Mouse (Mus musculus): ENCODE results near the gene 1500009C09Rik. TPM values are rescaled to one million over a fixed set of nuclear protein-coding genes. Genes with fewer than 3 reads are reported as not detected.
A peak's percentile ranks its signal among the peaks of the same experiment; 100 is the strongest.

1500009C09Rik gene
- total and polyA plus RNA-seq, 3 experiments: not detected

- Histone ChIP-seq H3K27me3 (replicated peaks) (no peaks in the 10 kb centered on the region), H3K4me1 (ENCODE audit: control insufficient read depth in 1 of 2, insufficient read depth in 2 of 2) (peaks cover 8 to 41% of the 10 kb centered on the region in 2 experiments; a peak in 3 of 4 replicates), H3K36me3 (replicated peaks in 1 of 2; ENCODE audit: control insufficient read depth in 1 of 2, insufficient read depth in 1 of 2, low read length in 1 of 2) (peaks cover 89 to 99% of the 10 kb centered on the region in 2 experiments), H3K9me3 (replicated peaks; ENCODE audit: low read length) (peaks cover 9% of the 10 kb centered on the region), H3K27ac (ENCODE audit: insufficient read depth, low read depth) (no peak overlapping the region), H3K4me2 (ENCODE audit: insufficient read depth, low read depth, poor library complexity, severe bottlenecking) (no peak overlapping the region), H3K79me2 (replicated peaks; ENCODE audit: control insufficient read depth, extremely low read depth, insufficient read depth, poor library complexity, severe bottlenecking) (peaks cover 10% of the 10 kb centered on the region; the same call in 1 of the 2 replicates), H3K9ac (ENCODE audit: insufficient read depth, low read depth) (no peak overlapping the region), H3K4me3 (replicated peaks in 1 of 3; ENCODE audit: low read depth in 2 of 3, low read length in 2 of 3, poor library complexity in 1 of 3) (no peak overlapping the region)
- no peak for DNase-seq (ENCODE audit: extremely low read depth)
- in situ Hi-C loops (cut with MboI; ENCODE audit: low pct_ligation_motif_present, low pct_unique_long_range_greater_than_20kb, low sequenced_read_pairs) (no loop called here), dilution Hi-C loops (cut with MboI; ENCODE audit: extremely low pct_ligation_motif_present, extremely low pct_unique_long_range_greater_than_20kb, low sequenced_read_pairs) (no loop called here)
- TF ChIP-seq PAX5 (IDR thresholded peaks at IDR 0.05; ENCODE audit: low read length): no peak
- TF ChIP-seq ELF1 (IDR thresholded peaks at IDR 0.05; ENCODE audit: low read depth, low read length): no peak
- TF ChIP-seq NRF1 (IDR thresholded peaks at IDR 0.05; ENCODE audit: low read depth, low read length): no peak
- no peak for TF ChIP-seq UBTF (IDR thresholded peaks at IDR 0.05; ENCODE audit: low read depth, low read length)
- TF ChIP-seq MXI1 (IDR thresholded peaks at IDR 0.05; ENCODE audit: low read depth, low read length): no peak
- TF ChIP-seq MAZ (IDR thresholded peaks at IDR 0.05; ENCODE audit: low read depth, low read length): no peak
- TF ChIP-seq HCFC1 (IDR thresholded peaks at IDR 0.05; ENCODE audit: low read depth, low read length): no peak
- TF ChIP-seq KAT2A (IDR thresholded peaks at IDR 0.05; ENCODE audit: insufficient replicate concordance, low read length): no peak
- no peak for TF ChIP-seq ZC3H11A (IDR thresholded peaks at IDR 0.05; ENCODE audit: low read depth, low read length)
- no peak for TF ChIP-seq MYC (IDR thresholded peaks at IDR 0.05; ENCODE audit: low read depth, low read length)
These were observed 48.4 kb upstream of the 1500009C09Rik start for GRCm38 (mm10) chr15:82203611-82204351.

GRCm38 (mm10) chr15:82204680-82205371, 47.4 kb upstream of the 1500009C09Rik start:
- peak overlapping the region; percentile 45 for H3K27ac ChIP-seq (ENCODE audit: insufficient read depth, low read depth)
- H3K4me3 ChIP-seq (replicated peaks in 1 of 3; ENCODE audit: low read depth in 2 of 3, low read length in 2 of 3, poor library complexity in 1 of 3): no peak overlapping the region
- TF ChIP-seq MAX (IDR thresholded peaks at IDR 0.05; ENCODE audit: low read length): no peak
- TF ChIP-seq ZMIZ1 (IDR thresholded peaks at IDR 0.05; ENCODE audit: low read depth, low read length): 0 out of 2 replicates have a peak, but pooled peaks have one; percentile 13
- TF ChIP-seq CHD2 (IDR thresholded peaks at IDR 0.05; ENCODE audit: low read length): peak; percentile 43; the same call in 1 of the 2 replicates
- TF ChIP-seq USF2 (conservative IDR thresholded peaks at IDR 0.05; ENCODE audit: low read depth, low read length): no peak
- TF ChIP-seq POLR2AphosphoS2 (IDR thresholded peaks at IDR 0.05; ENCODE audit: low read depth, low read length): peak; percentile 11
- in situ Hi-C loops (cut with MboI; ENCODE audit: low pct_ligation_motif_present, low pct_unique_long_range_greater_than_20kb, low sequenced_read_pairs) (no loop called here), dilution Hi-C loops (cut with MboI; ENCODE audit: extremely low pct_ligation_motif_present, extremely low pct_unique_long_range_greater_than_20kb, low sequenced_read_pairs) (no loop called here)
- no peak overlapping the region for H3K9ac ChIP-seq (ENCODE audit: insufficient read depth, low read depth)
- H3K4me1 ChIP-seq (ENCODE audit: control insufficient read depth in 1 of 2, insufficient read depth in 2 of 2): peaks cover 12 to 48% of the 10 kb centered on the region in 2 experiments; a peak in 3 of 4 replicates
- peaks cover 79 to 97% of the 10 kb centered on the region in 2 experiments for H3K36me3 ChIP-seq (replicated peaks in 1 of 2; ENCODE audit: control insufficient read depth in 1 of 2, insufficient read depth in 1 of 2, low read length in 1 of 2)
- no peaks in the 10 kb centered on the region for H3K27me3 ChIP-seq (replicated peaks)
- peaks cover 9% of the 10 kb centered on the region for H3K9me3 ChIP-seq (replicated peaks; ENCODE audit: low read length)
- H3K4me2 ChIP-seq (ENCODE audit: insufficient read depth, low read depth, poor library complexity, severe bottlenecking): no peak overlapping the region
- H3K79me2 ChIP-seq (replicated peaks; ENCODE audit: control insufficient read depth, extremely low read depth, insufficient read depth, poor library complexity, severe bottlenecking): peaks cover 21% of the 10 kb centered on the region
- DNase-seq (ENCODE audit: extremely low read depth): no peak
